Mouse (Mus musculus) midbrain, embryonic 12.5 days (tissue): Measurements from ENCODE around the gene Mex3d. TPM values are rescaled to one million over a fixed set of nuclear protein-coding genes. Genes with fewer than 3 reads are reported as not detected.

Experiments
- ATAC-seq: fragments of 200-750 bp; cut with Nextera tagmentation; 2 replicates; pipeline ENCODE4 v1.8.0; 2017; ENCODE audit warnings: low read depth, moderate TSS enrichment, moderate library complexity; ENCODE audit not compliant: low FRiP score
- H3K27ac ChIP-seq: fragments of 300-500 bp; sonication (generic); replicated peaks from 2 replicates; pipeline ENCODE4 v1.5.1; 2016; ENCODE audit warnings: mild to moderate bottlenecking
- H3K27me3 ChIP-seq: fragments of 300-500 bp; sonication (generic); 2 replicates; pipeline ENCODE4 v1.6.1; 2016; ENCODE audit warnings: mild to moderate bottlenecking
- H3K36me3 ChIP-seq: fragments of 300-500 bp; sonication (generic); 2 replicates; pipeline ENCODE4 v1.6.1; 2016
- H3K4me1 ChIP-seq: fragments of 300-500 bp; sonication (generic); 2 replicates; pipeline ENCODE4 v1.6.1; 2016
- H3K4me2 ChIP-seq: fragments of 300-500 bp; sonication (generic); replicated peaks from 2 replicates; pipeline ENCODE4 v1.6.1; 2016; ENCODE audit warnings: mild to moderate bottlenecking, moderate library complexity
- H3K4me3 ChIP-seq: fragments of 300-500 bp; sonication (generic); 2 replicates; pipeline ENCODE4 v1.5.1; 2016; ENCODE audit warnings: mild to moderate bottlenecking
- H3K9ac ChIP-seq: fragments of 300-500 bp; sonication (generic); replicated peaks from 2 replicates; pipeline ENCODE4 v1.6.1; 2016; ENCODE audit warnings: mild to moderate bottlenecking, moderate library complexity
- H3K9me3 ChIP-seq: fragments of 300-500 bp; sonication (generic); 2 replicates; pipeline ENCODE4 v1.6.1; 2016; ENCODE audit warnings: mild to moderate bottlenecking
- WGBS: fragments of 180-500 bp; shearing (Covaris S2); methylation state at CpG from one replicate; pipeline ENCODE4 v1.1.7; 2016; 5-methylcytosine and 5-hydroxymethylcytosine counted together
- microRNA-seq: library from miRNA; unstranded; fragments of <30 nt; microRNA quantifications from one replicate; pipeline ENCODE4, GENCODE M21; 2017
- polyA plus RNA-seq: library from polyadenylated mRNA; unstranded; fragments of >200 nt; fragmentation: Nextera tagmentation; extraction: Ambion mirVana; gene quantifications from 2 replicates; pipeline ENCODE4 v1.2.1, GENCODE M21; 2016

Mex3d gene
- polyA plus RNA-seq, 1 experiment from 2014 or later: 18.4 TPM

- H3K36me3 ChIP-seq: no peaks in the 10 kb centered on the region
- WGBS: 82% methylated on average over 5 of the region's 5 CpGs
- H3K27ac ChIP-seq: no peak overlapping the region
- no peak overlapping the region for H3K4me3 ChIP-seq
- ATAC-seq: no peak
- no peak overlapping the region for H3K9ac ChIP-seq
- H3K9me3 ChIP-seq: no peaks in the 10 kb centered on the region
- peaks cover 15% of the 10 kb centered on the region for H3K4me1 ChIP-seq
- H3K4me2 ChIP-seq: no peak overlapping the region
- H3K27me3 ChIP-seq: peaks cover 39% of the 10 kb centered on the region
Measured at GRCm38 (mm10) chr10:80332525-80332989, 54.9 kb downstream of the Mex3d start.

GRCm38 (mm10) chr10:80331636-80332524 is 55.6 kb downstream of the Mex3d start:
- H3K4me3 ChIP-seq: no peak overlapping the region
- no peak overlapping the region for H3K4me2 ChIP-seq
- H3K27me3 ChIP-seq: peaks cover 40% of the 10 kb centered on the region
- H3K9me3 ChIP-seq: no peaks in the 10 kb centered on the region
- no peak overlapping the region for H3K27ac ChIP-seq
- ATAC-seq: no peak
- H3K9ac ChIP-seq: no peak overlapping the region
- H3K36me3 ChIP-seq: no peaks in the 10 kb centered on the region
- 68% methylated on average over 10 of the region's 10 CpGs for WGBS
- H3K4me1 ChIP-seq: peaks cover 15% of the 10 kb centered on the region

GRCm38 (mm10) chr10:80330888-80331287 is 56.6 kb downstream of the Mex3d start:
- H3K4me2 ChIP-seq: peak overlapping the region; percentile 88; the same call in 1 of the 2 replicates
- no peaks in the 10 kb centered on the region for H3K9me3 ChIP-seq
- no peak overlapping the region for H3K27ac ChIP-seq
- H3K9ac ChIP-seq: no peak overlapping the region; the same call in 1 of the 2 replicates
- peaks cover 41% of the 10 kb centered on the region for H3K27me3 ChIP-seq
- H3K36me3 ChIP-seq: no peaks in the 10 kb centered on the region
- WGBS: 64% methylated on average over 2 of the region's 2 CpGs
- H3K4me3 ChIP-seq: no peak overlapping the region
- ATAC-seq: no peak
- peaks cover 15% of the 10 kb centered on the region for H3K4me1 ChIP-seq

Small RNA genes within 50 kb of the gene (microRNA-seq; reads per million reads assigned to microRNA genes)
- gene Gm22721: not detected

Other genes starting within 250 kb of the Mex3d start
- 379 and 384 TPM in 2 replicates for gene Atp5d, start 249.0 kb downstream of the Mex3d start, polyA plus RNA-seq
- gene Cbarp, start 246.8 kb downstream of the Mex3d start, polyA plus RNA-seq: 19.3 and 20.0 TPM in 2 replicates
- 41.7 and 46.4 TPM in 2 replicates for gene Midn, start 239.4 kb downstream of the Mex3d start, polyA plus RNA-seq
- 227 and 233 TPM in 2 replicates for gene Cirbp, start 221.7 kb downstream of the Mex3d start, polyA plus RNA-seq
- gene 1600002K03Rik, start 214.7 kb downstream of the Mex3d start, polyA plus RNA-seq: 12.9 and 13.6 TPM in 2 replicates
- gene Efna2, start 208.2 kb downstream of the Mex3d start, polyA plus RNA-seq: 114 and 127 TPM in 2 replicates
- 151 and 195 TPM in 2 replicates for gene Mum1, start 161.2 kb downstream of the Mex3d start, polyA plus RNA-seq
- 205 and 213 TPM in 2 replicates for gene Ndufs7, start 138.5 kb downstream of the Mex3d start, polyA plus RNA-seq
- 28.1 and 29.5 TPM in 2 replicates for gene Gamt, start 126.6 kb downstream of the Mex3d start, polyA plus RNA-seq
- 61.2 and 71.3 TPM in 2 replicates for gene Dazap1, start 126.2 kb downstream of the Mex3d start, polyA plus RNA-seq
- 671 and 694 TPM in 2 replicates for gene Rps15, start 95.2 kb downstream of the Mex3d start, polyA plus RNA-seq
- gene Apc2, start 91.7 kb downstream of the Mex3d start, polyA plus RNA-seq: 181 and 193 TPM in 2 replicates
- gene 2310011J03Rik, start 67.1 kb downstream of the Mex3d start, polyA plus RNA-seq: 36.2 and 44.5 TPM in 2 replicates
- 2.4 and 3.7 TPM in 2 replicates for gene Pcsk4, start 58.2 kb downstream of the Mex3d start, polyA plus RNA-seq
- gene Reep6, start 57.7 kb downstream of the Mex3d start, polyA plus RNA-seq: 3.1 and 4.3 TPM in 2 replicates
- gene Adamtsl5, start 39.2 kb downstream of the Mex3d start, polyA plus RNA-seq: 0.38 and 0.79 TPM in 2 replicates
- 0.31 and 0.52 TPM in 2 replicates for gene Plk5, start 31.2 kb downstream of the Mex3d start, polyA plus RNA-seq
- 288 and 314 TPM in 2 replicates for gene Mbd3, start 11.9 kb upstream of the Mex3d start, polyA plus RNA-seq
- 398 and 414 TPM in 2 replicates for gene Uqcr11, start 19.2 kb upstream of the Mex3d start, polyA plus RNA-seq
- 185 and 191 TPM in 2 replicates for gene Tcf3, start 46.0 kb upstream of the Mex3d start, polyA plus RNA-seq
- gene Onecut3, start 107.2 kb upstream of the Mex3d start, polyA plus RNA-seq: 2.8 and 3.2 TPM in 2 replicates
- 0.78 and 0.97 TPM in 2 replicates for gene Atp8b3, start 151.5 kb upstream of the Mex3d start, polyA plus RNA-seq
- 36.5 and 37.3 TPM in 2 replicates for gene Rexo1, start 173.9 kb upstream of the Mex3d start, polyA plus RNA-seq
- 6.1 and 6.2 TPM in 2 replicates for gene Klf16, start 189.7 kb upstream of the Mex3d start, polyA plus RNA-seq
- 104 and 105 TPM in 2 replicates for gene Abhd17a, start 202.7 kb upstream of the Mex3d start, polyA plus RNA-seq
- 63.1 and 68.4 TPM in 2 replicates for gene Scamp4, start 215.2 kb upstream of the Mex3d start, polyA plus RNA-seq
- 7.8 and 8.7 TPM in 2 replicates for gene Adat3, start 215.2 kb upstream of the Mex3d start, polyA plus RNA-seq
- gene Gm49322, start 218.4 kb upstream of the Mex3d start, polyA plus RNA-seq: 6.0 and 7.5 TPM in 2 replicates
- 180 and 194 TPM in 2 replicates for gene Csnk1g2, start 235.2 kb upstream of the Mex3d start, polyA plus RNA-seq